28 mouse cellular contexts compared by ENCODE assay signal in genomic region chr11:24972359-24972758, GRCm38 (mm10).
DNase-seq lines count a peak whose midpoint lies in the region; ATAC-seq lines count a peak whose summit lies in the region.
"Had no signal": no experiment of that assay in that cellular context is flagged by ENCODE, and none has a peak within 500 bp of the region (broad histone marks: within the 10 kb centered on the region; RNA-seq: fewer than 3 reads in every experiment).

No protein-coding gene starts in this region.

- no peaks in the 10 kb centered on the region for H3K9me3 ChIP-seq in limb, embryonic 11.5 days (ENCODE audit: control insufficient read depth, low read length)
- H3K9me3 ChIP-seq in limb, embryonic 13.5 days, result no peaks in the 10 kb centered on the region
- H3K9me3 ChIP-seq: embryonic facial prominence, embryonic 13.5 days; embryonic facial prominence, embryonic 15.5 days; forebrain, embryonic 10.5 days; forebrain, embryonic 12.5 days; G1E had no signal

- H3K9ac ChIP-seq in limb, embryonic 11.5 days (ENCODE audit: low read length), result no peak overlapping the region
- no peak overlapping the region for H3K9ac ChIP-seq in limb, embryonic 13.5 days
- H3K9ac ChIP-seq: embryonic facial prominence, embryonic 13.5 days; embryonic facial prominence, embryonic 15.5 days; forebrain, embryonic 12.5 days had no signal

- 68% methylated on average over 2 of the region's 2 CpGs for WGBS in limb, embryonic 11.5 days
- WGBS in limb, embryonic 13.5 days, result 38% methylated on average over 2 of the region's 2 CpGs

- peak overlapping the region; percentile 50; the same call in 1 of the 2 replicates for H3K27ac ChIP-seq in limb, embryonic 11.5 days (replicated peaks; ENCODE audit: low read depth, low read length)
- peak overlapping the region; percentile 49 for H3K27ac ChIP-seq in limb, embryonic 13.5 days
- H3K27ac ChIP-seq: embryonic facial prominence, embryonic 13.5 days; embryonic facial prominence, embryonic 15.5 days; forebrain, embryonic 10.5 days; forebrain, embryonic 12.5 days had no signal

- no peak overlapping the region for H3K4me2 ChIP-seq in limb, embryonic 11.5 days (ENCODE audit: low read depth, severe bottlenecking)
- H3K4me2 ChIP-seq in limb, embryonic 13.5 days (replicated peaks), result no peak overlapping the region
- H3K4me2 ChIP-seq: embryonic facial prominence, embryonic 13.5 days; embryonic facial prominence, embryonic 15.5 days; forebrain, embryonic 12.5 days had no signal

- H3K4me1 ChIP-seq in limb, embryonic 11.5 days (ENCODE audit: control insufficient read depth, insufficient read depth, low read length), result no peaks in the 10 kb centered on the region
- no peaks in the 10 kb centered on the region; the same call in 1 of the 2 replicates for H3K4me1 ChIP-seq in limb, embryonic 13.5 days
- H3K4me1 ChIP-seq: embryonic facial prominence, embryonic 13.5 days; embryonic facial prominence, embryonic 15.5 days; forebrain, embryonic 10.5 days; forebrain, embryonic 12.5 days had no signal

- peak; percentile 61 for DNase-seq in heart, adult 11 months
- no peak for DNase-seq in heart, postnatal 10 days
- DNase-seq in limb, embryonic 11.5 days (ENCODE audit: low spot score), result peak; percentile 36
- no peak for DNase-seq in spleen, postnatal 10 days (ENCODE audit: low spot score in 2 of 2)
- DNase-seq in urinary bladder, adult 2 months (ENCODE audit: low spot score), result no peak
- no peak for DNase-seq in urinary bladder, postnatal 10 days (ENCODE audit: low spot score)
- DNase-seq: adrenal gland, adult 8-10 months; adrenal gland, postnatal 14 days; adrenal gland, postnatal 36 days; B cell, adult 2 months; cerebellum, adult 11-12 months; cerebellum, adult 2 months; cerebellum, adult 9-10 months; cerebellum, postnatal 14 days; cerebellum, postnatal 36 days; embryo, embryonic 11 days had no signal

- no peaks in the 10 kb centered on the region for H3K27me3 ChIP-seq in limb, embryonic 11.5 days (ENCODE audit: control insufficient read depth, insufficient read depth, low read length)
- no peaks in the 10 kb centered on the region for H3K27me3 ChIP-seq in limb, embryonic 13.5 days
- H3K27me3 ChIP-seq: CH12.LX; embryonic facial prominence, embryonic 13.5 days; embryonic facial prominence, embryonic 15.5 days; forebrain, embryonic 12.5 days had no signal

- H3K36me3 ChIP-seq in limb, embryonic 11.5 days (ENCODE audit: control insufficient read depth, insufficient read depth, low read length), result no peaks in the 10 kb centered on the region
- H3K36me3 ChIP-seq in limb, embryonic 13.5 days, result no peaks in the 10 kb centered on the region
- H3K36me3 ChIP-seq: embryonic facial prominence, embryonic 13.5 days; embryonic facial prominence, embryonic 15.5 days; forebrain, embryonic 10.5 days; forebrain, embryonic 12.5 days; G1E had no signal

- H3K4me3 ChIP-seq in limb, embryonic 11.5 days (ENCODE audit: low read depth, low read length), result no peak overlapping the region
- no peak overlapping the region for H3K4me3 ChIP-seq in limb, embryonic 13.5 days
- H3K4me3 ChIP-seq: embryonic facial prominence, embryonic 13.5 days; embryonic facial prominence, embryonic 15.5 days; erythroblast, embryonic 14.5 days; forebrain, embryonic 10.5 days; forebrain, embryonic 12.5 days had no signal

- ATAC-seq in limb, embryonic 11.5 days (ENCODE audit: insufficient number of reproducible peaks, low FRiP score, low TSS enrichment, low read depth), result no peak
- ATAC-seq in limb, embryonic 13.5 days (ENCODE audit: low FRiP score, low read depth), result peak; percentile 59; the same call in 1 of the 2 replicates
- ATAC-seq: activated CD4-positive, CD25-positive, alpha-beta regulatory T cell, adult 4 months; CD4-positive, CD25-positive, alpha-beta regulatory T cell, adult 4 months; forebrain, embryonic 14.5 days; Patski had no signal

- intact Hi-C loops in heart, postnatal 10 days (cut with DNase I), result no loop called here

Comparison
In these comparisons a context has a peak if more than half of its experiments do, and no peak if none do; other contexts are left out.
1. DNase-seq: peak in heart, adult 11 months (single experiment) and limb, embryonic 11.5 days (single experiment); none in heart, postnatal 10 days (0 of 2), spleen, postnatal 10 days (0 of 2), urinary bladder, adult 2 months (single experiment) and urinary bladder, postnatal 10 days (single experiment).